Mouse (Mus musculus) myocyte (in vitro differentiated cells): ENCODE data around the gene Lrif1.

Experiments used
- MAX ChIP-seq: IDR thresholded peaks from one replicate; pipeline ENCODE4 v1.6.1; 2011; ENCODE audit warnings: low read depth, mild to moderate bottlenecking, control low read depth
- MYOG ChIP-seq, 3 experiments: IDR thresholded peaks; one replicate each; pipeline ENCODE4 v1.6.1; 2011; ENCODE audit warnings: control low read depth in 2 of 3, low read depth in 2 of 3, mild to moderate bottlenecking in 2 of 3; ENCODE audit not compliant: insufficient read length in 2 of 3, control insufficient read depth in 1 of 3, insufficient read depth in 1 of 3
- POLR2A ChIP-seq: IDR thresholded peaks from one replicate; pipeline ENCODE4 v1.6.1; 2011; ENCODE audit warnings: low read depth, mild to moderate bottlenecking, control low read depth, moderate library complexity; ENCODE audit not compliant: insufficient read length
- SRF ChIP-seq: IDR thresholded peaks from one replicate; pipeline ENCODE4 v1.6.1; 2011; ENCODE audit warnings: low read depth; ENCODE audit not compliant: control insufficient read depth, insufficient read length
- USF1 ChIP-seq: IDR thresholded peaks from one replicate; pipeline ENCODE4 v1.6.1; 2011; ENCODE audit warnings: low read depth, mild to moderate bottlenecking, control low read depth, moderate library complexity

- TF ChIP-seq MAX = no peak
- peak; percentile 63 for TF ChIP-seq USF1
- TF ChIP-seq POLR2A = peak; percentile 77
- TF ChIP-seq SRF = no peak
- TF ChIP-seq MYOG (IDR thresholded peaks at IDR 0.05; ENCODE audit: control insufficient read depth in 1 of 3, insufficient read depth in 1 of 3, insufficient read length in 2 of 3, low read depth in 2 of 3) = peak in 2 of 3 experiments; percentile 70 to 80
Observed at GRCm38 (mm10) chr3:106722028-106722945, 37.5 kb downstream of the Lrif1 start.
